Mouse (Mus musculus): Measurements from ENCODE around the gene Strn. TPM values are rescaled to one million over a fixed set of nuclear protein-coding genes. Genes with fewer than 3 reads are reported as not detected.

Gene Strn
- total and polyA plus RNA-seq, 2 experiments = 2.7 to 8.8 TPM

DNA sequence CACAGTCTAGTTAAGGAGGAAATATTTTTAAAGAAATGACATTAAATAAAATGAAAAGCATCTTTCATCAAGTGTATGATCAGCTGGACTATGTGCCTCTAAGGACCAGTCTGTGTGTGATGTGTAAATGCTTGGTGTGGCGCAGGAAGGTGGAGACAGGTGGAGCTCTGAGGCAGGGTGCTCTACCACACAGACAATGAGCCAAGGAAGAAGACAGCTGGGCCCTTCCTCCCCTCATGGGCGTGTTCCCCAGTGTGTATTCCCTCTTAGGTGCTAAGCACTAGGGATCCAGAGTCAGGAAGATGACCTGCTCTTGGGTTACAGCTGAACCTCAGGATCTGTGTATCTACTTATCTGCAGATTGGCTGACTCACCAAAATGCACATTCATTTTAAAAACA is 122.5 kb downstream of the Strn start:
- no peak overlapping the region for H3K9ac ChIP-seq (ENCODE audit: low read depth, low read length)
- no peaks in the 10 kb centered on the region for H3K79me2 ChIP-seq (ENCODE audit: control insufficient read depth, insufficient read depth, low read length)
- no peak for DNase-seq (ENCODE audit: extremely low read depth, low read depth, low spot score)
- TF ChIP-seq CTCF (IDR thresholded peaks at IDR 0.05; ENCODE audit: low read depth, low read length) = no peak
- TF ChIP-seq POLR2A (IDR thresholded peaks at IDR 0.05; ENCODE audit: extremely low read depth, insufficient read depth, low read length) = no peak
- H3K4me1 ChIP-seq (ENCODE audit: control insufficient read depth, insufficient read depth, low read length) = no peaks in the 10 kb centered on the region
- H3K4me3 ChIP-seq (ENCODE audit: insufficient read depth, low read depth, low read length) = no peak overlapping the region
- no peak overlapping the region for H3K27ac ChIP-seq (replicated peaks; ENCODE audit: insufficient read depth, low read depth, low read length)
- WGBS = 80% methylated on average over 2 of the region's 2 CpGs
- H3K27me3 ChIP-seq (ENCODE audit: control insufficient read depth, insufficient read depth, low read length) = no peaks in the 10 kb centered on the region
- no peaks in the 10 kb centered on the region for H3K36me3 ChIP-seq (ENCODE audit: control insufficient read depth, insufficient read depth, low read length)

DNA sequence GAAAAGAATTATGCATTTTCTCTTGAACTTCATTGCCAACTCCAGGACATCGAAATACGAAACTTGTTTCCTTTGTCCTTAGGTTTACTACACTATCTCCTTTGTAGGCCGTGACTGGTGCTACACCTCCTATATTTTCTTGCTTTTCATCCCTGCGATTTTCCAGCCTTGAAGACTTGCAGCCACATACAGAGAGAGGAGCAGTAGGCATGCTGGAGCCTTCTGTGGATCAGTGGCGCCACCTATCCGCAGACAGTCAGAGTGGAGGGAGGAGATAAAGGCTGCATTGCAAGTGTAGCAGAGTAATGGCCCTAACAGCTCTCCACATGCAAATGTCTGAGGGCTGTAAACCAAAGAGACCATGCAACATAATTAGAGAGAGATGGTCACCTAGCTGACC is 125.9 kb downstream of the Strn start:
- Histone ChIP-seq H3K27me3 (ENCODE audit: control insufficient read depth, insufficient read depth, low read length) (no peaks in the 10 kb centered on the region), H3K36me3 (ENCODE audit: control insufficient read depth, insufficient read depth, low read length) (no peaks in the 10 kb centered on the region), H3K4me3 (ENCODE audit: insufficient read depth, low read depth, low read length) (no peak overlapping the region), H3K4me1 (ENCODE audit: control insufficient read depth, insufficient read depth, low read length) (peaks cover 2% of the 10 kb centered on the region; the same call in 1 of the 2 replicates), H3K27ac (replicated peaks; ENCODE audit: insufficient read depth, low read depth, low read length) (no peak overlapping the region), H3K79me2 (ENCODE audit: control insufficient read depth, insufficient read depth, low read length) (no peaks in the 10 kb centered on the region), H3K9ac (ENCODE audit: low read depth, low read length) (no peak overlapping the region)
- DNase-seq (ENCODE audit: extremely low read depth, low read depth, low spot score) = no peak
- TF ChIP-seq POLR2A (IDR thresholded peaks at IDR 0.05; ENCODE audit: extremely low read depth, insufficient read depth, low read length) = no peak
- peak; percentile 59 for TF ChIP-seq CTCF (IDR thresholded peaks at IDR 0.05; ENCODE audit: low read depth, low read length)
- 87% methylated on average over 6 of the region's 6 CpGs for WGBS

DNA sequence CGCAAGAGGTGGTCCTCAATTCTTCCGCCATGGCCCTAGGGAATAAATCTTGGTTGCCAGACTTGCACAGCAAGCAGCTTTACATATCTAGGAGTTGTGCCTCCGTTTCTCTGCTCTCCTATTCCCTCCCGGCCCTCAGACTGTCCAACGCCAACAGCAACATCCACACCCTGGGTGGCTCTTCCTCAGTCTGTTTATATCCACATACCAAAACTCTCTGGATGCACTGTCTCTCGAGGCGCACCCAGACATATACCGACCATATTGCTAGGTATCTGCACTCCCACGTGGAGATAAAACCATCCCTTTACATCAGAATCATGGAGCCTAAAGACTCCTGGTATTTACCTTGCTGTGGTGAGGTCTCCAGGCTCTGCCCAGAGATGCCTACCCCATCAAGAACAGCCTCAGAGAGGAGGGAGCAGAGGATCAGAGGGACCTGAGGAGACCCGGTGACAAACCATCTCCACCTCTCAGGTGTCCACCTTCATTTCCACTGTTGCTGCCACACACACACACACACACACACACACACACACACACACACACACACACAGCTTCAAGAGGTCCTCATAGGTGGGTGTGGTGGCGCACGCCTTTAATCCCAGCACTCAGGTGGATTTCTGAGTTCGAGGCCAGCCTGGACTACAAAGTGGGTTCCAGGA is 127.7 kb downstream of the Strn start:
- no peak for TF ChIP-seq POLR2A (IDR thresholded peaks at IDR 0.05; ENCODE audit: extremely low read depth, insufficient read depth, low read length)
- TF ChIP-seq CTCF (IDR thresholded peaks at IDR 0.05; ENCODE audit: low read depth, low read length) = no peak
- no peaks in the 10 kb centered on the region for H3K36me3 ChIP-seq (ENCODE audit: control insufficient read depth, insufficient read depth, low read length)
- H3K79me2 ChIP-seq (ENCODE audit: control insufficient read depth, insufficient read depth, low read length) = no peaks in the 10 kb centered on the region
- WGBS = 92% methylated on average over 13 of the region's 13 CpGs
- peaks cover 2% of the 10 kb centered on the region; the same call in 1 of the 2 replicates for H3K4me1 ChIP-seq (ENCODE audit: control insufficient read depth, insufficient read depth, low read length)
- no peak overlapping the region for H3K4me3 ChIP-seq (ENCODE audit: insufficient read depth, low read depth, low read length)
- H3K27ac ChIP-seq (replicated peaks; ENCODE audit: insufficient read depth, low read depth, low read length) = no peak overlapping the region
- no peak overlapping the region for H3K9ac ChIP-seq (ENCODE audit: low read depth, low read length)
- DNase-seq (ENCODE audit: extremely low read depth, low read depth, low spot score) = no peak
- no peaks in the 10 kb centered on the region for H3K27me3 ChIP-seq (ENCODE audit: control insufficient read depth, insufficient read depth, low read length)

DNA sequence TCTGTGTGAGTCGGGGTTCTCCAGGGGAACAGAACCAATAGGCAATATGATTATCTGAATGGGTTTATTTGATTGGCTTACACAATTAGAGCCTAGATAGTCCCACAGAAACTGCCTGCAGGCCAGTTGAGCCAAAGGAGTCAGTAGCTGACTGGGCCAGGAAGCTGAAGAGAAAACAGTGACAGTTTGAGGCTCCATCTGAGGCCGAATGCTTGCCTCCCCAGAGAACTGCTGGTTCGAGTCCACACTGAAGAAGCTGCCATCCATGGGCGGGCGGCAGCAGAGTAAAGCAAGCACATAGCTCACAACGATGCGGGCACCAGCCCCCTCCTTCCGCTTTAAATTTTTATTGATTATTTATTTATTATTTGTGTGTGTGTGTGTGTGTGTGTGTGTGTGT is 128.3 kb downstream of the Strn start:
- H3K9ac ChIP-seq (ENCODE audit: low read depth, low read length) = no peak overlapping the region
- 82% methylated on average over 8 of the region's 8 CpGs for WGBS
- peaks cover 2% of the 10 kb centered on the region; the same call in 1 of the 2 replicates for H3K4me1 ChIP-seq (ENCODE audit: control insufficient read depth, insufficient read depth, low read length)
- H3K4me3 ChIP-seq (ENCODE audit: insufficient read depth, low read depth, low read length) = no peak overlapping the region
- no peaks in the 10 kb centered on the region for H3K27me3 ChIP-seq (ENCODE audit: control insufficient read depth, insufficient read depth, low read length)
- DNase-seq (ENCODE audit: extremely low read depth, low read depth, low spot score) = no peak
- no peak for TF ChIP-seq POLR2A (IDR thresholded peaks at IDR 0.05; ENCODE audit: extremely low read depth, insufficient read depth, low read length)
- TF ChIP-seq CTCF (IDR thresholded peaks at IDR 0.05; ENCODE audit: low read depth, low read length) = no peak
- no peaks in the 10 kb centered on the region for H3K36me3 ChIP-seq (ENCODE audit: control insufficient read depth, insufficient read depth, low read length)
- H3K27ac ChIP-seq (replicated peaks; ENCODE audit: insufficient read depth, low read depth, low read length) = no peak overlapping the region
- no peaks in the 10 kb centered on the region for H3K79me2 ChIP-seq (ENCODE audit: control insufficient read depth, insufficient read depth, low read length)

DNA sequence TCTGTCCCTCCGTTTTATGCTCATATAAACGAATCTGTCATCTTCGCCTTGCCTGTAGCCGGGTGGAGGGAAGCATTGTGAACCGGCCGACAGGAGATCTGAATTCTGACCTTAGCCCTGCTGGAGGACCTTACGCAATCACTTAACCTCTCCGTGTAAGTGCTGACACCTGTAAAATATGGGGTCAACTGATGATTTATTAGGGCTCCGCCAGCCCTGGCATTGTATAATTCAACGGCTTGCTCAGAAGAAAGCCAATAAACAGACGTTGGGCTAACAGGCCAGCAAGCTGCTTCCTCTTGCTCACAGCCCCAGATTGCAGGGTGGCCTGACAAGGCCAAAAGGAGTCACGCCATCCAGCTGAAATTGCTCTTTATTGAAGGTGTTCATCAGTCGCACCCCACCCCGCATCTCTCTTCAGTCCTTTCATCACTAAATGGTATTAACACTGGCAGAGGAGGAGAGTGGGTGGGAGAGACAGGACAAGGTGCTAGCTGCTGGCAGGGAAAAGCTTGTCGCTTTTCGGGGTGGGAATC is 128.8 kb downstream of the Strn start:
- Histone ChIP-seq H3K27me3 (ENCODE audit: control insufficient read depth, insufficient read depth, low read length) (no peaks in the 10 kb centered on the region), H3K4me1 (ENCODE audit: control insufficient read depth, insufficient read depth, low read length) (peaks cover 2% of the 10 kb centered on the region; the same call in 1 of the 2 replicates), H3K4me3 (ENCODE audit: insufficient read depth, low read depth, low read length) (no peak overlapping the region), H3K9ac (ENCODE audit: low read depth, low read length) (no peak overlapping the region), H3K27ac (replicated peaks; ENCODE audit: insufficient read depth, low read depth, low read length) (no peak overlapping the region), H3K36me3 (ENCODE audit: control insufficient read depth, insufficient read depth, low read length) (no peaks in the 10 kb centered on the region), H3K79me2 (ENCODE audit: control insufficient read depth, insufficient read depth, low read length) (no peaks in the 10 kb centered on the region)
- TF ChIP-seq POLR2A (IDR thresholded peaks at IDR 0.05; ENCODE audit: extremely low read depth, insufficient read depth, low read length) = no peak
- TF ChIP-seq CTCF (IDR thresholded peaks at IDR 0.05; ENCODE audit: low read depth, low read length) = no peak
- peak; percentile 70 for DNase-seq (ENCODE audit: extremely low read depth, low read depth, low spot score)
- WGBS = 33% methylated on average over 16 of the region's 16 CpGs

DNA sequence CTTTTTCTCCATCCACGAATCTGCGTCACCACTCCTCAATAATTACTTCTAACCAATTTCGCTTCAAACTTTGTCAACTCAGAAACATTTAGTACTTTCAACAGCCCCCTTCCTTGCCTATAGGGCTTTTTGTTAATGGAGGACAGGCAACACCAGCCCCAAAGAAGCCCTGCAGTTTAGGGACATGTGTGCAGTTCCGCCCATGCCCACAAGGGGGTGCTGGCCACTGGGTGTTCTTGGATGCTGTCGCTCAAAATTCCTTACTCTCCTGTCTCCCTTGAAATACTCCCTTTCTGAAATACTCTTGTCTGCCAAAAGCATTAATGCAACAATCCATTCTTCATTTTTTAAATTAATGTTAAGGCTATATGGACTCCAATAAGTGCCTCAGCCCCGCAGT is 132.6 kb downstream of the Strn start:
- DNase-seq (ENCODE audit: extremely low read depth, low read depth, low spot score) = peak; percentile 14
- Histone ChIP-seq H3K36me3 (ENCODE audit: control insufficient read depth, insufficient read depth, low read length) (no peaks in the 10 kb centered on the region), H3K27ac (replicated peaks; ENCODE audit: insufficient read depth, low read depth, low read length) (no peak overlapping the region), H3K9ac (ENCODE audit: low read depth, low read length) (no peak overlapping the region), H3K4me1 (ENCODE audit: control insufficient read depth, insufficient read depth, low read length) (peaks cover 2% of the 10 kb centered on the region; the same call in 1 of the 2 replicates), H3K79me2 (ENCODE audit: control insufficient read depth, insufficient read depth, low read length) (no peaks in the 10 kb centered on the region), H3K4me3 (ENCODE audit: insufficient read depth, low read depth, low read length) (no peak overlapping the region), H3K27me3 (ENCODE audit: control insufficient read depth, insufficient read depth, low read length) (no peaks in the 10 kb centered on the region)
- 74% methylated on average over 6 of the region's 6 CpGs for WGBS
- TF ChIP-seq CTCF (IDR thresholded peaks at IDR 0.05; ENCODE audit: low read depth, low read length) = peak; percentile 92
- no peak for TF ChIP-seq POLR2A (IDR thresholded peaks at IDR 0.05; ENCODE audit: extremely low read depth, insufficient read depth, low read length)
